ENCODE assay signal across 11 mouse cellular contexts in the genomic region with DNA sequence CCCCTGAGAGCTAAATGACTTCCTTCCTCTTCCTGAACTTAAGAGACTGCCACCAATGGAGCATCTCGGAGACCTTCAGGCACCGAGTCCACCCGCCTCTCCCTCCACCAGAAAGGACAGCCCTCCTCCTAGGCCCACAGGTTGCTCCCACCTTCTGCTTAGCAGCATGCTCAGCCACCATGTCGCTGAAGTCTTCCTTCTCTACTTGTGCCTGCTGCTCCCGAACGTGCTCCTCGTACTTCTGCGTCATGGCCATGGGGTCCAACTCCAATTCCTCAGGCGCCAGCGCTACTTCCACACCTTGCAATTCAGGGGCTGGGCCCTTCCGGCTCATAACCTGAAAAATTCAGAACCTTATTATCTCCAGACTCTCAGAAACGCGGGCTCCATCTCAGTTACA. TPM values are rescaled to one million over a fixed set of nuclear protein-coding genes. Genes with fewer than 3 reads are reported as not detected.
DNase-seq lines count a peak whose midpoint lies in the region; ATAC-seq and TF ChIP-seq lines count a peak whose summit lies in the region.
"Had no signal": no experiment of that assay in that cellular context is flagged by ENCODE, and none has a peak within 500 bp of the region (broad histone marks: within the 10 kb centered on the region; RNA-seq: fewer than 3 reads in every experiment).

No protein-coding gene starts in this region.

- no peak overlapping the region for H3K4me3 ChIP-seq in hindbrain, embryonic 13.5 days
- no peak overlapping the region for H3K4me3 ChIP-seq in hindbrain, embryonic 12.5 days
- H3K4me3 ChIP-seq in lung, postnatal 0 days (ENCODE audit: low read depth, low read length) = no peak overlapping the region
- no peak overlapping the region for H3K4me3 ChIP-seq in heart, postnatal 0 days (ENCODE audit: low read depth, low read length)
- H3K4me3 ChIP-seq: forebrain, embryonic 12.5 days; liver, embryonic 15.5 days; myocyte had no signal

- 92% methylated on average over 13 of the region's 13 CpGs for WGBS in hindbrain, embryonic 13.5 days
- WGBS in hindbrain, embryonic 12.5 days = 92% methylated on average over 13 of the region's 13 CpGs
- 85% methylated on average over 13 of the region's 13 CpGs for WGBS in lung, postnatal 0 days
- WGBS in heart, postnatal 0 days = 88% methylated on average over 13 of the region's 13 CpGs

- H3K27ac ChIP-seq in hindbrain, embryonic 13.5 days = 0 out of 2 replicates have a peak overlapping the region, but pooled peaks have one; percentile 25
- no peak overlapping the region for H3K27ac ChIP-seq in hindbrain, embryonic 12.5 days
- H3K27ac ChIP-seq in lung, postnatal 0 days (ENCODE audit: low read length) = peak overlapping the region; percentile 90
- H3K27ac ChIP-seq in heart, postnatal 0 days (ENCODE audit: low read depth) = peak overlapping the region; percentile 93

- no peak for DNase-seq in lung, postnatal 0 days (ENCODE audit: low spot score)
- DNase-seq in lung, postnatal 14 days = no peak
- no peak for DNase-seq in heart, postnatal 0 days (ENCODE audit: low spot score)
- DNase-seq in splenic B cell, adult 2 months (ENCODE audit: low read depth, low spot score) = peak; percentile 19
- DNase-seq in right cerebral cortex, postnatal 10 days (ENCODE audit: low spot score in 2 of 2) = no peak

- H3K4me2 ChIP-seq in hindbrain, embryonic 13.5 days = no peak overlapping the region
- H3K4me2 ChIP-seq in hindbrain, embryonic 12.5 days (replicated peaks) = no peak overlapping the region
- no peak overlapping the region for H3K4me2 ChIP-seq in lung, postnatal 0 days (replicated peaks; ENCODE audit: low read depth, low read length)
- no peak overlapping the region for H3K4me2 ChIP-seq in heart, postnatal 0 days (ENCODE audit: low read depth, low read length)
- H3K4me2 ChIP-seq: forebrain, embryonic 12.5 days; liver, embryonic 15.5 days had no signal

- peaks cover 31% of the 10 kb centered on the region for H3K4me1 ChIP-seq in hindbrain, embryonic 13.5 days (replicated peaks)
- H3K4me1 ChIP-seq in hindbrain, embryonic 12.5 days = peaks cover 30% of the 10 kb centered on the region
- peaks cover 10% of the 10 kb centered on the region; the same call in 1 of the 2 replicates for H3K4me1 ChIP-seq in lung, postnatal 0 days (ENCODE audit: insufficient read depth, low read depth, low read length)
- peaks cover 12% of the 10 kb centered on the region for H3K4me1 ChIP-seq in heart, postnatal 0 days (ENCODE audit: control insufficient read depth, insufficient read depth)

- no peak for ATAC-seq in hindbrain, embryonic 13.5 days (ENCODE audit: low FRiP score)
- ATAC-seq in hindbrain, embryonic 12.5 days (ENCODE audit: low FRiP score) = no peak
- ATAC-seq in lung, postnatal 0 days = no peak
- no peak for ATAC-seq in heart, postnatal 0 days (ENCODE audit: insufficient read depth, low read depth)

- peaks cover 52% of the 10 kb centered on the region for H3K36me3 ChIP-seq in hindbrain, embryonic 13.5 days
- peaks cover 55% of the 10 kb centered on the region for H3K36me3 ChIP-seq in hindbrain, embryonic 12.5 days
- peaks cover 20% of the 10 kb centered on the region for H3K36me3 ChIP-seq in lung, postnatal 0 days (ENCODE audit: insufficient read depth, low read length)
- H3K36me3 ChIP-seq in heart, postnatal 0 days (replicated peaks; ENCODE audit: control insufficient read depth, insufficient read depth, low read length) = peaks cover 45% of the 10 kb centered on the region
- H3K36me3 ChIP-seq in splenic B cell, adult 2 months (ENCODE audit: control insufficient read depth, insufficient read depth, low read length, poor library complexity, severe bottlenecking) = peaks cover 16% of the 10 kb centered on the region

- no peaks in the 10 kb centered on the region for H3K27me3 ChIP-seq in hindbrain, embryonic 13.5 days
- H3K27me3 ChIP-seq in hindbrain, embryonic 12.5 days = no peaks in the 10 kb centered on the region
- H3K27me3 ChIP-seq in lung, postnatal 0 days (replicated peaks; ENCODE audit: insufficient read depth, low read length) = no peaks in the 10 kb centered on the region
- H3K27me3 ChIP-seq in heart, postnatal 0 days (ENCODE audit: control insufficient read depth, insufficient read depth, low read length) = no peaks in the 10 kb centered on the region
- H3K27me3 ChIP-seq in splenic B cell, adult 2 months (ENCODE audit: control insufficient read depth, insufficient read depth, low read length, poor library complexity, severe bottlenecking) = no peaks in the 10 kb centered on the region
- H3K27me3 ChIP-seq: forebrain, embryonic 12.5 days; liver, embryonic 15.5 days had no signal

- no peak overlapping the region for H3K9ac ChIP-seq in hindbrain, embryonic 13.5 days
- H3K9ac ChIP-seq in hindbrain, embryonic 12.5 days = no peak overlapping the region
- no peak overlapping the region for H3K9ac ChIP-seq in lung, postnatal 0 days (replicated peaks; ENCODE audit: low read depth)
- no peak overlapping the region for H3K9ac ChIP-seq in heart, postnatal 0 days (replicated peaks; ENCODE audit: low read depth, low read length)
- H3K9ac ChIP-seq: liver, embryonic 15.5 days had no signal

- TF ChIP-seq CTCF in lung, postnatal 0 days (IDR thresholded peaks at IDR 0.05) = no peak
- no peak for TF ChIP-seq CTCF in heart, postnatal 0 days (IDR thresholded peaks at IDR 0.05; ENCODE audit: low read depth)

- no peak for TF ChIP-seq EP300 in lung, postnatal 0 days (IDR thresholded peaks at IDR 0.05)
- no peak for TF ChIP-seq EP300 in heart, postnatal 0 days (IDR thresholded peaks at IDR 0.05; ENCODE audit: low read depth)

- no peaks in the 10 kb centered on the region for H3K9me3 ChIP-seq in hindbrain, embryonic 13.5 days
- H3K9me3 ChIP-seq in hindbrain, embryonic 12.5 days (replicated peaks) = no peaks in the 10 kb centered on the region
- H3K9me3 ChIP-seq in lung, postnatal 0 days (ENCODE audit: low read length) = no peaks in the 10 kb centered on the region
- H3K9me3 ChIP-seq in heart, postnatal 0 days (replicated peaks; ENCODE audit: control insufficient read depth, low read length) = no peaks in the 10 kb centered on the region
- H3K9me3 ChIP-seq: forebrain, embryonic 12.5 days; liver, embryonic 15.5 days had no signal

RNA-seq across cellular contexts. Expression of a gene that starts 1.7 kb away (rescaled TPM):
- polyA plus RNA-seq in hindbrain, embryonic 13.5 days (2015; fragmentation: Nextera tagmentation; extraction: Ambion mirVana) = 33.9 TPM in 2 replicates
- polyA plus RNA-seq in hindbrain, embryonic 12.5 days (2016; fragmentation: Nextera tagmentation; extraction: Ambion mirVana) = 36.6 and 38.8 TPM in 2 replicates
- polyA plus RNA-seq in lung, postnatal 0 days (2015; fragmentation: Nextera tagmentation; extraction: Ambion mirVana) = 9.3 and 10.4 TPM in 2 replicates
- 11.3 and 45.7 TPM in 2 replicates for total RNA-seq in heart, postnatal 0 days (2014; rRNA removed; ENCODE audit: low replicate concordance)
- 7.2 and 7.4 TPM in 2 replicates for polyA plus RNA-seq in heart, postnatal 0 days (2015; fragmentation: Nextera tagmentation; extraction: Ambion mirVana)

RNA-seq across cellular contexts. Expression of a gene that starts 20.6 kb away (rescaled TPM):
- polyA plus RNA-seq in hindbrain, embryonic 13.5 days (2015; fragmentation: Nextera tagmentation; extraction: Ambion mirVana) = 373 and 377 TPM in 2 replicates
- polyA plus RNA-seq in hindbrain, embryonic 12.5 days (2016; fragmentation: Nextera tagmentation; extraction: Ambion mirVana) = 363 and 385 TPM in 2 replicates
- 200 TPM in 2 replicates for polyA plus RNA-seq in lung, postnatal 0 days (2015; fragmentation: Nextera tagmentation; extraction: Ambion mirVana)
- total RNA-seq in heart, postnatal 0 days (2014; rRNA removed; ENCODE audit: low replicate concordance) = 132 and 175 TPM in 2 replicates
- 158 and 159 TPM in 2 replicates for polyA plus RNA-seq in heart, postnatal 0 days (2015; fragmentation: Nextera tagmentation; extraction: Ambion mirVana)

RNA-seq across cellular contexts. Expression of a gene that starts 23.5 kb away (rescaled TPM):
- polyA plus RNA-seq in hindbrain, embryonic 13.5 days (2015; fragmentation: Nextera tagmentation; extraction: Ambion mirVana) = 34.1 and 36.0 TPM in 2 replicates
- 22.6 and 27.6 TPM in 2 replicates for polyA plus RNA-seq in hindbrain, embryonic 12.5 days (2016; fragmentation: Nextera tagmentation; extraction: Ambion mirVana)
- polyA plus RNA-seq in lung, postnatal 0 days (2015; fragmentation: Nextera tagmentation; extraction: Ambion mirVana) = 0.55 and 0.57 TPM in 2 replicates
- 4.0 and 13.3 TPM in 2 replicates for total RNA-seq in heart, postnatal 0 days (2014; rRNA removed; ENCODE audit: low replicate concordance)
- polyA plus RNA-seq in heart, postnatal 0 days (2015; fragmentation: Nextera tagmentation; extraction: Ambion mirVana) = 5.1 and 6.8 TPM in 2 replicates
- total RNA-seq: hematopoietic stem cell, adult 5-6 weeks had no signal
